Mouse (Mus musculus) small intestine, adult 2 months (tissue): ENCODE measurements around the gene Sbf1.

Source experiments
- CTCF ChIP-seq: fragments of 200-500 bp; IDR thresholded peaks from 2 replicates; pipeline ENCODE4 v1.5.1; 2012; ENCODE audit warnings: low read depth, mild to moderate bottlenecking, control low read depth, inconsistent platforms, low read length, moderate library complexity, mixed read lengths; ENCODE audit not compliant: insufficient replicate concordance, insufficient read length; ENCODE audit errors: extremely low read depth
- POLR2A ChIP-seq: fragments of 200-500 bp; IDR thresholded peaks from 2 replicates; pipeline ENCODE4 v1.6.1; 2012; ENCODE audit warnings: low read depth, mild to moderate bottlenecking, control low read depth, inconsistent platforms, low read length, moderate library complexity

DNA sequence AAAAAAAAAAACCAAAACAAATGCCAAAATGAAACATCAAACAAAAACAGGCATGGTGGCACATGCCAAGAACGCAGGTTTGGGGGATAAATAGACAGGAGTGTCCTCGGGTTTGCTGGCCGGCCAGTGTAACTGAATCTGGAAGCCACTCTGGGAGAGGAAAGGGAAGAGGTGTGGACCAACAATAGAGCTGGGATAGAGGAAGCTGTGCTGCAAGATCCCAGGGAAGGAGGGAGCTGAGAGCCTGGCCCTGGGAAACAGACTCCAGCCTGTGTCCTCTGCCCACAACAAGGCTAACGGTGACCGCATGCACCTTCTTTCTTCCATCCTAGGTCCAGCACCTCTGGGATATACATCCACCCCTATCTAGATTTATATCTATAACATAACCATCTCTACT lies 35.3 kb upstream of the Sbf1 start:
- TF ChIP-seq CTCF (no peak), POLR2A (no peak)
